Mouse (Mus musculus) embryonic facial prominence, embryonic 15.5 days (tissue): ENCODE measurements around the gene Mrps23. TPM values are rescaled to one million over a fixed set of nuclear protein-coding genes. Genes with fewer than 3 reads are reported as not detected.

Source experiments
- ATAC-seq: fragments of 200-750 bp; cut with Nextera tagmentation; 2 replicates; pipeline ENCODE4 v1.8.0; 2017; ENCODE audit warnings: low read depth, moderate TSS enrichment; ENCODE audit not compliant: insufficient number of reproducible peaks, low FRiP score, low TSS enrichment
- H3K27ac ChIP-seq: fragments of 300-500 bp; sonication (generic); replicated peaks from 2 replicates; pipeline ENCODE4 v1.5.1; 2015; ENCODE audit warnings: mild to moderate bottlenecking, inconsistent platforms
- H3K27me3 ChIP-seq: fragments of 300-500 bp; sonication (generic); 2 replicates; pipeline ENCODE4 v1.6.1; 2015; ENCODE audit warnings: inconsistent platforms
- H3K36me3 ChIP-seq: fragments of 300-500 bp; sonication (generic); 2 replicates; pipeline ENCODE4 v1.6.1; 2015; ENCODE audit warnings: mild to moderate bottlenecking, inconsistent platforms
- H3K4me1 ChIP-seq: fragments of 300-500 bp; sonication (generic); 2 replicates; pipeline ENCODE4 v1.6.1; 2015; ENCODE audit warnings: inconsistent platforms
- H3K4me2 ChIP-seq: fragments of 300-500 bp; sonication (generic); replicated peaks from 2 replicates; pipeline ENCODE4 v1.6.1; 2015; ENCODE audit warnings: mild to moderate bottlenecking, inconsistent platforms
- H3K4me3 ChIP-seq: fragments of 300-500 bp; sonication (generic); replicated peaks from 2 replicates; pipeline ENCODE4 v1.5.1; 2015; ENCODE audit warnings: mild to moderate bottlenecking, inconsistent platforms
- H3K9ac ChIP-seq: fragments of 300-500 bp; sonication (generic); 2 replicates; pipeline ENCODE4 v1.6.1; 2015; ENCODE audit warnings: inconsistent platforms
- H3K9me3 ChIP-seq: fragments of 300-500 bp; sonication (generic); replicated peaks from 2 replicates; pipeline ENCODE4 v1.6.1; 2016; ENCODE audit warnings: inconsistent platforms
- WGBS: fragments of 180-500 bp; shearing (Covaris S2); methylation state at CpG from one replicate; pipeline ENCODE4 v1.1.7; 2015; 5-methylcytosine and 5-hydroxymethylcytosine counted together
- polyA plus RNA-seq: library from polyadenylated mRNA; unstranded; fragments of >200 nt; fragmentation: Nextera tagmentation; extraction: Ambion mirVana; gene quantifications from 2 replicates; pipeline ENCODE4 v1.2.1, GENCODE M21; 2015

Gene Mrps23
- polyA plus RNA-seq, 1 experiment from 2014 or later: 61.6 TPM

- Histone ChIP-seq H3K36me3 (peaks cover 15% of the 10 kb centered on the region), H3K4me2 (no peak overlapping the region), H3K4me1 (peaks cover 8% of the 10 kb centered on the region; the same call in 1 of the 2 replicates), H3K27me3 (no peaks in the 10 kb centered on the region), H3K9ac (no peak overlapping the region), H3K27ac (no peak overlapping the region), H3K4me3 (no peak overlapping the region), H3K9me3 (no peaks in the 10 kb centered on the region)
- whole genome bisulfite sequencing: 57% methylated on average over 21 of the region's 21 CpGs
- no peak for ATAC-seq
Observed at GRCm38 (mm10) chr11:88214881-88215831, 11.0 kb downstream of the Mrps23 start.

GRCm38 (mm10) chr11:88216231-88216685, 12.1 kb downstream of the Mrps23 start:
- Histone ChIP-seq H3K4me2 (no peak overlapping the region), H3K27me3 (no peaks in the 10 kb centered on the region), H3K36me3 (peaks cover 4% of the 10 kb centered on the region), H3K9ac (no peak overlapping the region), H3K4me1 (peaks cover 8% of the 10 kb centered on the region; the same call in 1 of the 2 replicates), H3K4me3 (no peak overlapping the region), H3K27ac (no peak overlapping the region), H3K9me3 (no peaks in the 10 kb centered on the region)
- no peak for ATAC-seq
- WGBS: 21% methylated on average over 10 of the region's 10 CpGs

GRCm38 (mm10) chr11:88218155-88218554, 14.0 kb downstream of the Mrps23 start:
- Histone ChIP-seq H3K27ac (no peak overlapping the region), H3K4me2 (no peak overlapping the region), H3K4me3 (no peak overlapping the region), H3K9me3 (no peaks in the 10 kb centered on the region), H3K27me3 (no peaks in the 10 kb centered on the region), H3K36me3 (no peaks in the 10 kb centered on the region), H3K4me1 (peaks cover 8% of the 10 kb centered on the region; the same call in 1 of the 2 replicates), H3K9ac (no peak overlapping the region)
- WGBS: 85% methylated on average over 6 of the region's 6 CpGs
- no peak for ATAC-seq

GRCm38 (mm10) chr11:88218586-88218985, 14.4 kb downstream of the Mrps23 start:
- no peak overlapping the region for H3K4me3 ChIP-seq
- no peak overlapping the region for H3K9ac ChIP-seq
- WGBS: 63% methylated on average over 7 of the region's 7 CpGs
- no peak overlapping the region for H3K4me2 ChIP-seq
- no peaks in the 10 kb centered on the region for H3K9me3 ChIP-seq
- no peak for ATAC-seq
- no peaks in the 10 kb centered on the region for H3K36me3 ChIP-seq
- H3K27ac ChIP-seq: no peak overlapping the region
- no peaks in the 10 kb centered on the region for H3K27me3 ChIP-seq
- peaks cover 8% of the 10 kb centered on the region; the same call in 1 of the 2 replicates for H3K4me1 ChIP-seq

- ATAC-seq: no peak
- H3K4me2 ChIP-seq: no peak overlapping the region
Observed at GRCm38 (mm10) chr11:88221929-88222475, 17.8 kb downstream of the Mrps23 start.

GRCm38 (mm10) chr11:88227001-88227957, 23.1 kb downstream of the Mrps23 start:
- Histone ChIP-seq H3K9me3 (no peaks in the 10 kb centered on the region), H3K4me3 (no peak overlapping the region), H3K9ac (no peak overlapping the region), H3K36me3 (no peaks in the 10 kb centered on the region), H3K4me1 (no peaks in the 10 kb centered on the region), H3K4me2 (no peak overlapping the region), H3K27ac (no peak overlapping the region), H3K27me3 (peaks cover 3% of the 10 kb centered on the region; the same call in 1 of the 2 replicates)
- ATAC-seq: no peak
- WGBS: 89% methylated on average over 17 of the region's 17 CpGs

More at GRCm38 (mm10) chr11:88221929-88222475, 17.8 kb downstream of the Mrps23 start:
- Histone ChIP-seq H3K4me3 (no peak overlapping the region), H3K27me3 (no peaks in the 10 kb centered on the region), H3K36me3 (no peaks in the 10 kb centered on the region), H3K4me1 (no peaks in the 10 kb centered on the region), H3K27ac (no peak overlapping the region), H3K9ac (no peak overlapping the region), H3K9me3 (no peaks in the 10 kb centered on the region)
- 89% methylated on average over 15 of the region's 15 CpGs for WGBS

- peaks cover 35% of the 10 kb centered on the region for H3K4me1 ChIP-seq
- no peak overlapping the region for H3K4me2 ChIP-seq
- H3K9ac ChIP-seq: no peak overlapping the region
- peak; percentile 40 for ATAC-seq
- no peak overlapping the region for H3K27ac ChIP-seq
- WGBS: 90% methylated on average over 4 of the region's 4 CpGs
- H3K4me3 ChIP-seq: no peak overlapping the region
- peaks cover 3% of the 10 kb centered on the region; the same call in 1 of the 2 replicates for H3K27me3 ChIP-seq
- no peaks in the 10 kb centered on the region for H3K36me3 ChIP-seq
- H3K9me3 ChIP-seq: no peaks in the 10 kb centered on the region
Observed at GRCm38 (mm10) chr11:88231213-88231790, 27.1 kb downstream of the Mrps23 start.

- WGBS: 18% methylated on average over 17 of the region's 17 CpGs
- ATAC-seq: peak; percentile 49
- no peak overlapping the region for H3K4me3 ChIP-seq
- peaks cover 35% of the 10 kb centered on the region for H3K4me1 ChIP-seq
- H3K9me3 ChIP-seq: no peaks in the 10 kb centered on the region
- no peaks in the 10 kb centered on the region for H3K36me3 ChIP-seq
- H3K27ac ChIP-seq: peak overlapping the region; percentile 3; the same call in 1 of the 2 replicates
- 0 out of 2 replicates have a peak overlapping the region, but pooled peaks have one; percentile 1 for H3K4me2 ChIP-seq
- H3K27me3 ChIP-seq: peaks cover 3% of the 10 kb centered on the region; the same call in 1 of the 2 replicates
- H3K9ac ChIP-seq: no peak overlapping the region
Observed at GRCm38 (mm10) chr11:88233528-88234427, 29.6 kb downstream of the Mrps23 start.

- Histone ChIP-seq H3K27ac (peak overlapping the region; percentile 3; the same call in 1 of the 2 replicates), H3K9me3 (no peaks in the 10 kb centered on the region), H3K4me3 (no peak overlapping the region), H3K4me2 (no peak overlapping the region; the same call in 1 of the 2 replicates), H3K4me1 (peaks cover 35% of the 10 kb centered on the region), H3K27me3 (peaks cover 3% of the 10 kb centered on the region; the same call in 1 of the 2 replicates), H3K36me3 (no peaks in the 10 kb centered on the region), H3K9ac (no peak overlapping the region)
- 20% methylated on average over 4 of the region's 4 CpGs for WGBS
- no peak for ATAC-seq
Observed at GRCm38 (mm10) chr11:88234789-88235188, 30.6 kb downstream of the Mrps23 start.
